8 mouse cellular contexts compared by ENCODE assay signal in genomic region chr10:80940320-80940987, GRCm38 (mm10). TPM values are rescaled to one million over a fixed set of nuclear protein-coding genes. Genes with fewer than 3 reads are reported as not detected.
DNase-seq lines count a peak whose midpoint lies in the region; ATAC-seq and TF ChIP-seq lines count a peak whose summit lies in the region.

No protein-coding gene starts in this region.

- ATAC-seq in intestine, postnatal 0 days: peak; percentile 19; the same call in 1 of the 2 replicates
- ATAC-seq in lung, embryonic 15.5 days (ENCODE audit: borderline replicate concordance, extremely low read depth, low FRiP score, low TSS enrichment): 0 out of 2 replicates have a peak, but pooled peaks have one; percentile 11
- ATAC-seq in stomach, embryonic 16.5 days (ENCODE audit: insufficient read depth, low FRiP score): peak; percentile 48; the same call in 1 of the 2 replicates

- no peak for TF ChIP-seq CTCF in MEL (IDR thresholded peaks at IDR 0.05 in 2 of 3, conservative IDR thresholded peaks at IDR 0.05 in 1 of 3; ENCODE audit: control insufficient read depth in 1 of 3, insufficient read depth in 1 of 3, low read depth in 2 of 3, low read length in 3 of 3, poor library complexity in 1 of 3, severe bottlenecking in 1 of 3)
- no peak for TF ChIP-seq CTCF in bone marrow, adult 2 months (IDR thresholded peaks at IDR 0.05; ENCODE audit: control insufficient read depth, insufficient read depth, low read length)
- TF ChIP-seq CTCF in intestine, postnatal 0 days (IDR thresholded peaks at IDR 0.05; ENCODE audit: low read depth): no peak
- TF ChIP-seq CTCF in thymus, adult 2 months (IDR thresholded peaks at IDR 0.05; ENCODE audit: borderline replicate concordance, control insufficient read depth, extremely low read depth, insufficient read depth, low read length, poor library complexity): no peak

- peaks cover 2 to 19% of the 10 kb centered on the region in 2 experiments; a peak in 3 of 4 replicates for H3K4me1 ChIP-seq in MEL (ENCODE audit: control insufficient read depth in 1 of 2, insufficient read depth in 2 of 2, low read length in 2 of 2)
- peaks cover 13% of the 10 kb centered on the region for H3K4me1 ChIP-seq in bone marrow, adult 2 months (ENCODE audit: control insufficient read depth, insufficient read depth, low read length)
- peaks cover 32% of the 10 kb centered on the region for H3K4me1 ChIP-seq in intestine, postnatal 0 days (replicated peaks; ENCODE audit: control insufficient read depth, insufficient read depth, low read length)
- peaks cover 56% of the 10 kb centered on the region for H3K4me1 ChIP-seq in lung, embryonic 15.5 days
- H3K4me1 ChIP-seq in stomach, embryonic 16.5 days (ENCODE audit: control insufficient read depth, insufficient read depth, low read length): peaks cover 59% of the 10 kb centered on the region
- H3K4me1 ChIP-seq in thymus, adult 2 months (replicated peaks; ENCODE audit: control insufficient read depth, insufficient read depth, low read length): peaks cover 39% of the 10 kb centered on the region

- H3K4me3 ChIP-seq in MEL (ENCODE audit: control insufficient read depth in 1 of 2, insufficient read depth in 1 of 2, low read depth in 2 of 2, low read length in 2 of 2): no peak overlapping the region
- H3K4me3 ChIP-seq in bone marrow, adult 2 months (replicated peaks; ENCODE audit: control insufficient read depth, low read depth, low read length): peak overlapping the region; percentile 9
- H3K4me3 ChIP-seq in intestine, postnatal 0 days (ENCODE audit: low read depth, low read length): no peak overlapping the region
- peak overlapping the region; percentile 33; the same call in 1 of the 2 replicates for H3K4me3 ChIP-seq in lung, embryonic 15.5 days
- H3K4me3 ChIP-seq in stomach, embryonic 16.5 days (replicated peaks; ENCODE audit: low read length): peak overlapping the region; percentile 40
- no peak overlapping the region for H3K4me3 ChIP-seq in thymus, adult 2 months (ENCODE audit: control insufficient read depth, insufficient read depth, low read length)

- TF ChIP-seq EP300 in MEL (IDR thresholded peaks at IDR 0.05; ENCODE audit: low read depth in 1 of 2, low read length in 2 of 2): no peak

- H3K36me3 ChIP-seq in MEL (ENCODE audit: control insufficient read depth in 1 of 2, insufficient read depth in 2 of 2, low read length in 2 of 2): no peaks in the 10 kb centered on the region; a peak in 1 of 4 replicates
- no peaks in the 10 kb centered on the region for H3K36me3 ChIP-seq in intestine, postnatal 0 days (ENCODE audit: control insufficient read depth, insufficient read depth)
- H3K36me3 ChIP-seq in lung, embryonic 15.5 days: no peaks in the 10 kb centered on the region
- no peaks in the 10 kb centered on the region for H3K36me3 ChIP-seq in stomach, embryonic 16.5 days (ENCODE audit: control insufficient read depth, insufficient read depth, low read length)
- no peaks in the 10 kb centered on the region for H3K36me3 ChIP-seq in thymus, adult 2 months (ENCODE audit: control insufficient read depth, insufficient read depth, low read length)

- TF ChIP-seq RAD21 in MEL (IDR thresholded peaks at IDR 0.05; ENCODE audit: low read depth, low read length): no peak

- 24% methylated on average over 8 of the region's 8 CpGs for WGBS in bone marrow, adult 2 months
- 17% methylated on average over 8 of the region's 8 CpGs for WGBS in intestine, postnatal 0 days
- WGBS in lung, embryonic 15.5 days: 17% methylated on average over 8 of the region's 8 CpGs
- WGBS in stomach, embryonic 16.5 days: 23% methylated on average over 8 of the region's 8 CpGs
- 63% methylated on average over 8 of the region's 8 CpGs for WGBS in thymus, adult 2 months

- H3K79me2 ChIP-seq in MEL (ENCODE audit: control insufficient read depth, insufficient read depth, low read length, poor library complexity): no peaks in the 10 kb centered on the region

- H3K4me2 ChIP-seq in intestine, postnatal 0 days (replicated peaks; ENCODE audit: low read depth): peak overlapping the region; percentile 71
- H3K4me2 ChIP-seq in lung, embryonic 15.5 days: peak overlapping the region; percentile 63
- peak overlapping the region; percentile 71 for H3K4me2 ChIP-seq in stomach, embryonic 16.5 days (ENCODE audit: low read depth, low read length)

- H3K27ac ChIP-seq in MEL (ENCODE audit: control insufficient read depth, low read depth, low read length): no peak overlapping the region
- no peak overlapping the region for H3K27ac ChIP-seq in bone marrow, adult 2 months (ENCODE audit: control insufficient read depth, insufficient read depth, low read depth, low read length, poor library complexity)
- H3K27ac ChIP-seq in intestine, postnatal 0 days (ENCODE audit: low read depth, low read length): peak overlapping the region; percentile 37
- H3K27ac ChIP-seq in lung, embryonic 15.5 days: peak overlapping the region; percentile 83
- H3K27ac ChIP-seq in stomach, embryonic 16.5 days (ENCODE audit: low read length): peak overlapping the region; percentile 91
- no peak overlapping the region for H3K27ac ChIP-seq in thymus, adult 2 months (ENCODE audit: control insufficient read depth, insufficient read depth, low read length)

- TF ChIP-seq POLR2A in MEL (IDR thresholded peaks at IDR 0.05; ENCODE audit: control insufficient read depth in 1 of 2, insufficient read depth in 1 of 2, low read depth in 1 of 2, low read length in 2 of 2, poor library complexity in 1 of 2): no peak
- TF ChIP-seq POLR2A in bone marrow, adult 2 months (IDR thresholded peaks at IDR 0.05; ENCODE audit: borderline replicate concordance, control insufficient read depth, low read depth, low read length): no peak
- no peak for TF ChIP-seq POLR2A in thymus, adult 2 months (IDR thresholded peaks at IDR 0.05; ENCODE audit: control insufficient read depth, extremely low read depth, insufficient read depth, low read length, poor library complexity)

- H3K27me3 ChIP-seq in MEL (ENCODE audit: control insufficient read depth in 1 of 2, insufficient read depth in 2 of 2, low read length in 2 of 2): no peaks in the 10 kb centered on the region
- no peaks in the 10 kb centered on the region for H3K27me3 ChIP-seq in intestine, postnatal 0 days (replicated peaks; ENCODE audit: control insufficient read depth, insufficient read depth, low read length)
- H3K27me3 ChIP-seq in lung, embryonic 15.5 days: no peaks in the 10 kb centered on the region
- H3K27me3 ChIP-seq in stomach, embryonic 16.5 days (ENCODE audit: control insufficient read depth, insufficient read depth, low read length): no peaks in the 10 kb centered on the region
- H3K27me3 ChIP-seq in thymus, adult 2 months (ENCODE audit: control insufficient read depth, insufficient read depth, low read length): peaks cover 2% of the 10 kb centered on the region; the same call in 1 of the 2 replicates

- H3K9ac ChIP-seq in MEL (ENCODE audit: control insufficient read depth, low read depth, low read length, poor library complexity, severe bottlenecking): no peak overlapping the region
- no peak overlapping the region for H3K9ac ChIP-seq in intestine, postnatal 0 days (ENCODE audit: low read depth, low read length)
- H3K9ac ChIP-seq in lung, embryonic 15.5 days: 0 out of 2 replicates have a peak overlapping the region, but pooled peaks have one; percentile 15
- H3K9ac ChIP-seq in stomach, embryonic 16.5 days (ENCODE audit: low read length): peak overlapping the region; percentile 65

- no peak for DNase-seq in MEL (ENCODE audit: low read depth, low spot score)
- peak; percentile 99 for DNase-seq in heart, adult 11 months
- no peak for DNase-seq in thymus, adult 2 months
- no peak for DNase-seq in left cerebral cortex, adult 8-10 months (ENCODE audit: low spot score in 2 of 2)

- H3K9me3 ChIP-seq in MEL (replicated peaks; ENCODE audit: insufficient read depth, low read length): no peaks in the 10 kb centered on the region
- no peaks in the 10 kb centered on the region for H3K9me3 ChIP-seq in intestine, postnatal 0 days (ENCODE audit: control insufficient read depth)
- H3K9me3 ChIP-seq in lung, embryonic 15.5 days: no peaks in the 10 kb centered on the region
- H3K9me3 ChIP-seq in stomach, embryonic 16.5 days (replicated peaks; ENCODE audit: control insufficient read depth, low read length): no peaks in the 10 kb centered on the region

RNA-seq across cellular contexts. Expression of gene Gadd45b, which starts 10.6 kb away (rescaled TPM):
- 13.3 and 13.4 TPM in 2 replicates for total RNA-seq in MEL (2012; rRNA removed)
- 10 to 100 TPM in 1 of 2 experiments, not detected in 1; 10.1 TPM for polyA plus RNA-seq in MEL (2012; ENCODE audit: insufficient read depth in 1 of 2, insufficient read length in 2 of 2, low read depth in 1 of 2, low replicate concordance in 2 of 2, missing spikeins in 1 of 2)
- polyA plus RNA-seq in bone marrow, adult 2 months (2011; ENCODE audit: insufficient read depth, insufficient read length, low replicate concordance, missing spikeins): 6.3 and 17.9 TPM in 2 replicates
- 19.9 and 20.1 TPM in 2 replicates for polyA plus RNA-seq in intestine, postnatal 0 days (2015; fragmentation: Nextera tagmentation; extraction: Ambion mirVana)
- polyA plus RNA-seq in lung, embryonic 15.5 days (2015; fragmentation: Nextera tagmentation; extraction: Ambion mirVana): 42.7 and 42.9 TPM in 2 replicates
- polyA plus RNA-seq in stomach, embryonic 16.5 days (2015; fragmentation: Nextera tagmentation; extraction: Ambion mirVana): 34.8 and 40.9 TPM in 2 replicates
- 36.2 and 53.2 TPM in 2 replicates for polyA plus RNA-seq in thymus, adult 2 months (2012; rRNA removed)
- total RNA-seq in left cerebral cortex, adult 8-10 months (2022): 10 to 100 TPM; 13.8 to 24.0 (median 20.6) TPM

RNA-seq across cellular contexts. Expression of gene Lmnb2, which starts 22.4 kb away (rescaled TPM):
- total RNA-seq in MEL (2012; rRNA removed): 28.4 and 32.8 TPM in 2 replicates
- polyA plus RNA-seq in MEL (2012; ENCODE audit: insufficient read depth in 1 of 2, insufficient read length in 2 of 2, low read depth in 1 of 2, low replicate concordance in 2 of 2, missing spikeins in 1 of 2): 10 to 100 TPM in 1 of 2 experiments, not detected in 1; 29.9 TPM
- polyA plus RNA-seq in bone marrow, adult 2 months (2011; ENCODE audit: insufficient read depth, insufficient read length, low replicate concordance, missing spikeins): 10.7 and 29.8 TPM in 2 replicates
- 12.5 and 12.9 TPM in 2 replicates for polyA plus RNA-seq in intestine, postnatal 0 days (2015; fragmentation: Nextera tagmentation; extraction: Ambion mirVana)
- 55.8 and 60.4 TPM in 2 replicates for polyA plus RNA-seq in lung, embryonic 15.5 days (2015; fragmentation: Nextera tagmentation; extraction: Ambion mirVana)
- 43.4 and 43.9 TPM in 2 replicates for polyA plus RNA-seq in stomach, embryonic 16.5 days (2015; fragmentation: Nextera tagmentation; extraction: Ambion mirVana)
- 44.2 and 52.7 TPM in 2 replicates for polyA plus RNA-seq in thymus, adult 2 months (2012; rRNA removed)
- 10 to 100 TPM; 17.6 to 21.2 (median 20.1) TPM for total RNA-seq in left cerebral cortex, adult 8-10 months (2022)

RNA-seq across cellular contexts. Expression of gene Timm13, which starts 39.7 kb away (rescaled TPM):
- total RNA-seq in MEL (2012; rRNA removed): 349 and 366 TPM in 2 replicates
- 100 to 1,000 TPM; 329 to 645 TPM for polyA plus RNA-seq in MEL (2012; ENCODE audit: insufficient read depth in 1 of 2, insufficient read length in 2 of 2, low read depth in 1 of 2, low replicate concordance in 2 of 2, missing spikeins in 1 of 2)
- polyA plus RNA-seq in bone marrow, adult 2 months (2011; ENCODE audit: insufficient read depth, insufficient read length, low replicate concordance, missing spikeins): 78.1 and 118 TPM in 2 replicates
- polyA plus RNA-seq in intestine, postnatal 0 days (2015; fragmentation: Nextera tagmentation; extraction: Ambion mirVana): 358 and 367 TPM in 2 replicates
- polyA plus RNA-seq in lung, embryonic 15.5 days (2015; fragmentation: Nextera tagmentation; extraction: Ambion mirVana): 305 and 307 TPM in 2 replicates
- polyA plus RNA-seq in stomach, embryonic 16.5 days (2015; fragmentation: Nextera tagmentation; extraction: Ambion mirVana): 288 and 309 TPM in 2 replicates
- 227 and 310 TPM in 2 replicates for polyA plus RNA-seq in thymus, adult 2 months (2012; rRNA removed)
- total RNA-seq in left cerebral cortex, adult 8-10 months (2022): 100 to 1,000 TPM; 106 to 147 (median 124) TPM

Comparison
In these comparisons a context has a peak if more than half of its experiments do, and no peak if none do; other contexts are left out.
1. H3K27ac ChIP-seq: peak in intestine, postnatal 0 days (single experiment), lung, embryonic 15.5 days (single experiment) and stomach, embryonic 16.5 days (single experiment); none in MEL (single experiment), bone marrow, adult 2 months (single experiment) and thymus, adult 2 months (single experiment).
2. H3K4me3 ChIP-seq: peak in bone marrow, adult 2 months (single experiment), lung, embryonic 15.5 days (single experiment) and stomach, embryonic 16.5 days (single experiment); none in MEL (0 of 2), intestine, postnatal 0 days (single experiment) and thymus, adult 2 months (single experiment).
3. H3K9ac ChIP-seq: peak in lung, embryonic 15.5 days (single experiment) and stomach, embryonic 16.5 days (single experiment); none in MEL (single experiment) and intestine, postnatal 0 days (single experiment).
4. Peak in every context shown above with its lines, with median percentiles within 50 percentile points of each other: ATAC-seq and H3K4me2 ChIP-seq.